Mouse (Mus musculus) stomach, embryonic 16.5 days (tissue): ENCODE data around the gene Pcgf2. TPM values are rescaled to one million over a fixed set of nuclear protein-coding genes. Genes with fewer than 3 reads are reported as not detected.
A peak's percentile ranks its signal among the peaks of the same experiment; 100 is the strongest.

ENCODE experiments used
- ATAC-seq: fragments of 200-750 bp; cut with Nextera tagmentation; 2 replicates; pipeline ENCODE4 v1.8.0; 2017; ENCODE audit warnings: moderate number of reproducible peaks, moderate TSS enrichment; ENCODE audit not compliant: insufficient read depth, low FRiP score
- H3K27ac ChIP-seq: fragments of 300-500 bp; sonication (generic); 2 replicates; pipeline ENCODE4 v1.5.1; 2014; ENCODE audit warnings: low read length
- H3K27me3 ChIP-seq: fragments of 300-500 bp; sonication (generic); 2 replicates; pipeline ENCODE4 v1.6.1; 2014; ENCODE audit warnings: low read length, control low read depth, mixed read lengths; ENCODE audit not compliant: control insufficient read depth, insufficient read depth
- H3K36me3 ChIP-seq: fragments of 300-500 bp; sonication (generic); 2 replicates; pipeline ENCODE4 v1.6.1; 2014; ENCODE audit warnings: low read length; ENCODE audit not compliant: control insufficient read depth, insufficient read depth
- H3K4me1 ChIP-seq: fragments of 300-500 bp; sonication (generic); 2 replicates; pipeline ENCODE4 v1.6.1; 2014; ENCODE audit warnings: low read length, control low read depth, mixed read lengths; ENCODE audit not compliant: control insufficient read depth, insufficient read depth
- H3K4me2 ChIP-seq: fragments of 300-500 bp; sonication (generic); 2 replicates; pipeline ENCODE4 v1.6.1; 2014; ENCODE audit warnings: low read depth, low read length, mixed read lengths
- H3K4me3 ChIP-seq: fragments of 300-500 bp; sonication (generic); replicated peaks from 2 replicates; pipeline ENCODE4 v1.5.1; 2014; ENCODE audit warnings: mild to moderate bottlenecking, low read length
- H3K9ac ChIP-seq: fragments of 300-500 bp; sonication (generic); 2 replicates; pipeline ENCODE4 v1.6.1; 2014; ENCODE audit warnings: low read length
- H3K9me3 ChIP-seq: fragments of 300-500 bp; sonication (generic); replicated peaks from 2 replicates; pipeline ENCODE4 v1.6.1; 2016; ENCODE audit warnings: low read length, control low read depth; ENCODE audit not compliant: control insufficient read depth
- WGBS: fragments of 180-500 bp; shearing (Covaris S2); extraction: QIAGEN DNeasy Blood & Tissue Kit; methylation state at CpG from one replicate; pipeline ENCODE4 v1.1.7; 2014; 5-methylcytosine and 5-hydroxymethylcytosine counted together
- polyA plus RNA-seq: library from polyadenylated mRNA; unstranded; fragments of >200 nt; fragmentation: Nextera tagmentation; extraction: Ambion mirVana; gene quantifications from 2 replicates; pipeline ENCODE4 v1.2.1, GENCODE M21; 2015

Pcgf2 gene
- polyA plus RNA-seq, 1 experiment from 2014 or later, result 8.9 TPM

- 0% methylated on average over 6 of the region's 9 CpGs for WGBS
- peak overlapping the region; percentile 100 for H3K27ac ChIP-seq
- peaks cover 55% of the 10 kb centered on the region for H3K4me1 ChIP-seq
- peak overlapping the region; percentile 98 for H3K9ac ChIP-seq
- H3K9me3 ChIP-seq, result no peaks in the 10 kb centered on the region
- peak overlapping the region; percentile 93 for H3K4me3 ChIP-seq
- no peaks in the 10 kb centered on the region for H3K36me3 ChIP-seq
- H3K27me3 ChIP-seq, result no peaks in the 10 kb centered on the region
- ATAC-seq, result peak; percentile 59
- H3K4me2 ChIP-seq, result peak overlapping the region; percentile 95
Observed at GRCm38 (mm10) chr11:97699626-97700002, 683 bp downstream of the Pcgf2 start.

GRCm38 (mm10) chr11:97698741-97699611, 1.3 kb downstream of the Pcgf2 start:
- H3K4me1 ChIP-seq, result peaks cover 55% of the 10 kb centered on the region
- peak overlapping the region; percentile 98 for H3K9ac ChIP-seq
- H3K4me2 ChIP-seq, result peak overlapping the region; percentile 95
- H3K36me3 ChIP-seq, result no peaks in the 10 kb centered on the region
- H3K27me3 ChIP-seq, result no peaks in the 10 kb centered on the region
- 0 out of 2 replicates have a peak, but pooled peaks have one; percentile 1 for ATAC-seq
- no peaks in the 10 kb centered on the region for H3K9me3 ChIP-seq
- H3K4me3 ChIP-seq, result peak overlapping the region; percentile 93
- peak overlapping the region; percentile 100 for H3K27ac ChIP-seq
- WGBS, result under 1% methylated on average over 61 of the region's 63 CpGs

GRCm38 (mm10) chr11:97697891-97698529, 2.3 kb downstream of the Pcgf2 start:
- Histone ChIP-seq H3K4me1 (peaks cover 54% of the 10 kb centered on the region), H3K4me3 (peak overlapping the region; percentile 93), H3K9ac (peak overlapping the region; percentile 98), H3K4me2 (peak overlapping the region; percentile 95), H3K27ac (peak overlapping the region; percentile 100), H3K9me3 (no peaks in the 10 kb centered on the region), H3K27me3 (no peaks in the 10 kb centered on the region), H3K36me3 (no peaks in the 10 kb centered on the region)
- ATAC-seq, result no peak
- WGBS, result 3% methylated on average over 14 of the region's 14 CpGs

GRCm38 (mm10) chr11:97697199-97697890, 3.0 kb downstream of the Pcgf2 start:
- Histone ChIP-seq H3K4me1 (peaks cover 54% of the 10 kb centered on the region), H3K27ac (peak overlapping the region; percentile 100), H3K9me3 (no peaks in the 10 kb centered on the region), H3K9ac (peak overlapping the region; percentile 98), H3K4me3 (peak overlapping the region; percentile 93), H3K36me3 (0 out of 2 replicates have a peak, but pooled peaks cover 6% of the 10 kb centered on the region), H3K4me2 (peak overlapping the region; percentile 95), H3K27me3 (no peaks in the 10 kb centered on the region)
- no peak for ATAC-seq
- 48% methylated on average over 11 of the region's 11 CpGs for WGBS

- no peak overlapping the region for H3K4me3 ChIP-seq
- peaks cover 49% of the 10 kb centered on the region for H3K4me1 ChIP-seq
- WGBS, result 63% methylated on average over 8 of the region's 8 CpGs
- H3K9ac ChIP-seq, result no peak overlapping the region
- H3K9me3 ChIP-seq, result no peaks in the 10 kb centered on the region
- H3K36me3 ChIP-seq, result 0 out of 2 replicates have a peak, but pooled peaks cover 10% of the 10 kb centered on the region
- no peak for ATAC-seq
- no peaks in the 10 kb centered on the region for H3K27me3 ChIP-seq
- no peak overlapping the region for H3K4me2 ChIP-seq
- no peak overlapping the region; the same call in 1 of the 2 replicates for H3K27ac ChIP-seq
Observed at GRCm38 (mm10) chr11:97696669-97697068, 3.6 kb downstream of the Pcgf2 start.

GRCm38 (mm10) chr11:97695712-97696401, 4.4 kb downstream of the Pcgf2 start:
- 0 out of 2 replicates have a peak, but pooled peaks cover 16% of the 10 kb centered on the region for H3K36me3 ChIP-seq
- no peak overlapping the region for H3K4me3 ChIP-seq
- peak overlapping the region; percentile 20; the same call in 1 of the 2 replicates for H3K9ac ChIP-seq
- 39% methylated on average over 9 of the region's 9 CpGs for WGBS
- peaks cover 41% of the 10 kb centered on the region for H3K4me1 ChIP-seq
- H3K27ac ChIP-seq, result peak overlapping the region; percentile 79
- ATAC-seq, result no peak
- H3K9me3 ChIP-seq, result no peaks in the 10 kb centered on the region
- H3K27me3 ChIP-seq, result no peaks in the 10 kb centered on the region
- H3K4me2 ChIP-seq, result peak overlapping the region; percentile 31

GRCm38 (mm10) chr11:97694921-97695711, 5.2 kb downstream of the Pcgf2 start:
- 0 out of 2 replicates have a peak, but pooled peaks cover 22% of the 10 kb centered on the region for H3K36me3 ChIP-seq
- H3K9ac ChIP-seq, result peak overlapping the region; percentile 35
- peaks cover 40% of the 10 kb centered on the region for H3K4me1 ChIP-seq
- H3K4me2 ChIP-seq, result peak overlapping the region; percentile 31
- ATAC-seq, result peak; percentile 18; the same call in 1 of the 2 replicates
- H3K27ac ChIP-seq, result peak overlapping the region; percentile 79
- 0 out of 2 replicates have a peak overlapping the region, but pooled peaks have one; percentile 13 for H3K4me3 ChIP-seq
- no peaks in the 10 kb centered on the region for H3K9me3 ChIP-seq
- no peaks in the 10 kb centered on the region for H3K27me3 ChIP-seq
- 46% methylated on average over 17 of the region's 17 CpGs for WGBS

- Histone ChIP-seq H3K9ac (peak overlapping the region; percentile 35), H3K4me1 (peaks cover 40% of the 10 kb centered on the region), H3K36me3 (peaks cover 22% of the 10 kb centered on the region; the same call in 1 of the 2 replicates), H3K27me3 (no peaks in the 10 kb centered on the region), H3K9me3 (no peaks in the 10 kb centered on the region), H3K4me3 (no peak overlapping the region), H3K4me2 (peak overlapping the region; percentile 31; the same call in 1 of the 2 replicates), H3K27ac (peak overlapping the region; percentile 79)
- no peak for ATAC-seq
- 69% methylated on average over 4 of the region's 4 CpGs for WGBS
Observed at GRCm38 (mm10) chr11:97694435-97694834, 5.9 kb downstream of the Pcgf2 start.
